In the genomic region with DNA sequence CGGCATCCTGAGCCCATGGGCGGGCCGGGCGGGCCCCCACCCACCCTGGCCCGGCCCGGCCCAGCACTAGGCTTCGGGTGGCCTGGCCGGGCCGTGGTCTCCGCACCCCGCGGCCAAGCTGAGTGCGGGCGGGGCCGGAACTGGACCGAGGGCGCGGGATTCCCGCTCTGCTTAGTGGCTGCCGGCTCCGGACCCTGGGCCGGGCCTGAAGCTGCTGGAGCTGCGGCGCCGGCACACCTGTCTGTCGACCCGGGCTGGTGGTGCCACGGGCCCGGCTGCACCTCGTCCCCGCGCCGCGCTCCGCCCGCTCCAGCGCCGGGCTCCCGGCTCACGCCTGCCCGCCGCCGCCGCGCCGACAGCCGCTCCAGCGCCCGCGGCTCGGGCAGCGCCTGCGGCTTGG, we compare ENCODE assay signal across 8 mouse cellular contexts. TPM values are rescaled to one million over a fixed set of nuclear protein-coding genes. Genes with fewer than 3 reads are reported as not detected.
DNase-seq lines count a peak whose midpoint lies in the region; ATAC-seq and TF ChIP-seq lines count a peak whose summit lies in the region.

Gene Kcnh2, minus strand, starts transcription at position 327 of the 400 bp plus-strand sequence.

- H3K27ac ChIP-seq in testis, adult 2 months (ENCODE audit: control insufficient read depth, insufficient read depth, low read depth, low read length) = peak within 1 kb of the TSS; percentile 96
- H3K27ac ChIP-seq in hindbrain, embryonic 15.5 days (replicated peaks) = peak within 1 kb of the TSS; percentile 82
- no peak within 1 kb of the TSS for H3K27ac ChIP-seq in liver, postnatal 0 days (ENCODE audit: low read depth)

- peaks cover 29% of the 10 kb centered on the region for H3K4me1 ChIP-seq in testis, adult 2 months (ENCODE audit: control insufficient read depth, insufficient read depth, low read length)
- peaks cover 54% of the 10 kb centered on the region for H3K4me1 ChIP-seq in hindbrain, embryonic 15.5 days (replicated peaks)
- peaks cover 17% of the 10 kb centered on the region for H3K4me1 ChIP-seq in liver, postnatal 0 days (ENCODE audit: insufficient read depth)

- H3K36me3 ChIP-seq in testis, adult 2 months (ENCODE audit: control insufficient read depth, insufficient read depth, low read length) = no peaks in the 10 kb centered on the region
- H3K36me3 ChIP-seq in hindbrain, embryonic 15.5 days = no peaks in the 10 kb centered on the region
- H3K36me3 ChIP-seq in liver, postnatal 0 days (replicated peaks; ENCODE audit: insufficient read depth, low read length) = no peaks in the 10 kb centered on the region

- no peaks in the 10 kb centered on the region for H3K9me3 ChIP-seq in hindbrain, embryonic 15.5 days
- no peaks in the 10 kb centered on the region for H3K9me3 ChIP-seq in liver, postnatal 0 days (ENCODE audit: low read length)

- H3K9ac ChIP-seq in hindbrain, embryonic 15.5 days = peak within 1 kb of the TSS; percentile 75
- peak within 1 kb of the TSS; percentile 11; the same call in 1 of the 2 replicates for H3K9ac ChIP-seq in liver, postnatal 0 days (replicated peaks)

- H3K4me2 ChIP-seq in hindbrain, embryonic 15.5 days = peak within 1 kb of the TSS; percentile 88
- H3K4me2 ChIP-seq in liver, postnatal 0 days (ENCODE audit: low read depth, low read length) = peak within 1 kb of the TSS; percentile 82

- H3K27me3 ChIP-seq in testis, adult 2 months (ENCODE audit: control insufficient read depth, insufficient read depth, low read length) = no peaks in the 10 kb centered on the region
- H3K27me3 ChIP-seq in hindbrain, embryonic 15.5 days = no peaks in the 10 kb centered on the region
- peaks cover 68% of the 10 kb centered on the region for H3K27me3 ChIP-seq in liver, postnatal 0 days (ENCODE audit: insufficient read depth, low read length)

- ATAC-seq in hindbrain, embryonic 15.5 days (ENCODE audit: low FRiP score, low read depth) = peak; percentile 62
- ATAC-seq in liver, postnatal 0 days = no peak

- no peak for TF ChIP-seq EP300 in liver, postnatal 0 days (IDR thresholded peaks at IDR 0.05; ENCODE audit: low read depth)

- no peak for DNase-seq in adrenal gland, adult 18-20 months (ENCODE audit: low spot score in 2 of 2)
- DNase-seq in adrenal gland, adult (ENCODE audit: inconsistent age in 2 of 2, low spot score in 1 of 2) = no peak
- no peak for DNase-seq in testis, postnatal 14 days (ENCODE audit: low spot score)
- DNase-seq in liver, postnatal 0 days = no peak
- no peak for DNase-seq in gastrocnemius, adult 8-10 months (ENCODE audit: low spot score in 2 of 2)
- DNase-seq in ovary, postnatal 14 days (ENCODE audit: low spot score) = no peak

- 0% methylated on average over 7 of the region's 53 CpGs for WGBS in hindbrain, embryonic 15.5 days
- 4% methylated on average over 14 of the region's 53 CpGs for WGBS in liver, postnatal 0 days (ENCODE audit: insufficient replicate concordance)

- TF ChIP-seq CTCF in testis, adult 2 months (IDR thresholded peaks at IDR 0.05; ENCODE audit: control insufficient read depth, insufficient read depth, insufficient replicate concordance, low read depth, low read length) = no peak
- no peak for TF ChIP-seq CTCF in liver, postnatal 0 days (IDR thresholded peaks at IDR 0.05; ENCODE audit: low read depth)

- H3K4me3 ChIP-seq in testis, adult 2 months (ENCODE audit: control insufficient read depth, low read depth, low read length) = peak within 1 kb of the TSS; percentile 91
- peak within 1 kb of the TSS; percentile 64 for H3K4me3 ChIP-seq in hindbrain, embryonic 15.5 days
- H3K4me3 ChIP-seq in liver, postnatal 0 days (ENCODE audit: low read depth, low read length) = peak within 1 kb of the TSS; percentile 46

- no peak for TF ChIP-seq POLR2A in testis, adult 2 months (IDR thresholded peaks at IDR 0.05; ENCODE audit: control insufficient read depth, low read depth, low read length)

RNA-seq across cellular contexts. Expression of gene Kcnh2, which starts in this region (rescaled TPM):
- total RNA-seq in adrenal gland, adult 18-20 months (2021) = 10 to 100 TPM; 13.1 to 15.5 TPM
- polyA plus RNA-seq in testis, adult 2 months (2012; rRNA removed) = 23.6 and 26.2 TPM in 2 replicates
- polyA plus RNA-seq in hindbrain, embryonic 15.5 days (2015; fragmentation: Nextera tagmentation; extraction: Ambion mirVana) = 13.0 and 17.9 TPM in 2 replicates
- polyA plus RNA-seq in liver, postnatal 0 days (2015; fragmentation: Nextera tagmentation; extraction: Ambion mirVana) = 0.05 and 0.08 TPM in 2 replicates
- total RNA-seq in gastrocnemius, adult 8-10 months (2022) = 1 to 10 TPM in 2 of 4 experiments, under 1 TPM in 2; 0.54 to 1.8 (median 1.2) TPM

Comparison
In these comparisons a context has a peak if more than half of its experiments do, and no peak if none do; other contexts are left out.
1. RNA of gene Kcnh2 (total RNA-seq): 13.1 to 15.5 TPM in adrenal gland, adult 18-20 months; 0.54 to 1.8 TPM in gastrocnemius, adult 8-10 months; every median in the first group is over 4 times any median in the second.
2. RNA of gene Kcnh2 (polyA plus RNA-seq): 23.6 to 26.2 TPM in testis, adult 2 months and 13.0 to 17.9 TPM in hindbrain, embryonic 15.5 days; 0.05 to 0.08 TPM in liver, postnatal 0 days; every median in the first group is over 10 times any median in the second.
3. Peak in every context shown above with its lines, with median percentiles within 50 percentile points of each other: H3K4me3 ChIP-seq.